Mouse (Mus musculus) left cerebral cortex, adult 8-10 months (tissue): ENCODE data around the gene Skap2. TPM values are rescaled to one million over a fixed set of nuclear protein-coding genes. Genes with fewer than 3 reads are reported as not detected.

Source experiments
- DNase-seq, 2 experiments: peaks; one replicate each; pipeline ENCODE4 v3.0.0; 2022; ENCODE audit warnings: low spot score in 2 of 2
- total RNA-seq, 4 experiments: library from RNA; stranded (reverse); gene quantifications; 2 replicates each; pipeline ENCODE4 v1.2.4; 2022

Skap2 gene
- total RNA-seq, 4 experiments from 2014 or later, result 14.0 to 20.9 (median 18.5) TPM

DNA sequence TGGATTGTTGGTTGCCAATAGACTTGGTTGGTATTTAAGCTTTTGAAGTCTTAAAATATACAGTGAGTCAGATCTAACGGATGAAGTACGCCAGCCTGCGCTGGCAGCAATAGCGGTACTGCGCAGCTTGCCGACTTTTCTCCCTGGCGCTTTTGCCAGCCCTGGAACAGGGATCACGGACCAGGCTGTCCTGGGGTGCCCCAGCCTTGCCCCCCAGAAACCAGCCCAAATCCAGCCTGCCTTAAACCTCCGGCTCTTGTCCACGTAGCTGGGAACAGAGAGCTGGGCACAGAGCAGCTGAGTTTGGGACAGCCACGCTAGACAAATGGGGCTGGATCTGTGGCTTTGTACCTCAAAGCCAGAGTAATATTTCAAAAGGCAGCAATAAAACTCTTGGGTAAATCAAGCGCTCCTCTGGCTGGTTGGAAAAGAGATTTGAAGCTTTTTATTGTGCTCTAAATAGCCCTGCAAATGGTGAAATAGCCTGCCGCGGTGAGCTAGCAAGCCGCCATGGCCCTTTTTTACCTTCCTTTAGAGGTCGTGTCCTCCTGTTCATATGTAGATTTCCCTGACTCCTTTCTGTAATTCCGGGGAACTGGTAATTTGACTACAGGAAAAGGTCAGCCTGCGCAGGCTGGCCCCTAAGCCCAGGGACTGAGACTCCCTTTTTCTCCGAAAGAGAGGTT is 6.2 kb downstream of the Skap2 start:
- DNase-seq, result peak; percentile 7 to 39

DNA sequence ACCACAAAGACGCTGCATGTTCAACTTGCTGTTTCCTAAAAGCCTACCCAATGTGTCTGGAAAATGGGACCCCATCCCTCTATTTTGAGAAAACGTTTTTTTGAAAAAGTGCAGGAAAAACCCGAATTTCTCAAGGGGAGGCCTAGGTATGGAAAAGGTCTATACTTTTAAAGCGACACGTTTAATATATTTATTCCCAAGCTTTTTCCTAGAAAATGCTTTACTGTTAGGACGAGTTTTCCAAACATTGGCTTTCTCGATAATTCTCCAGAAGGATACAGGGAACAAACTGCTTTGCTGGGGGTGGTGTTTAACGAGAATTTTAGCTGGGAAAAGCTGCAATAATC is 6.8 kb downstream of the Skap2 start:
- no peak for DNase-seq

DNA sequence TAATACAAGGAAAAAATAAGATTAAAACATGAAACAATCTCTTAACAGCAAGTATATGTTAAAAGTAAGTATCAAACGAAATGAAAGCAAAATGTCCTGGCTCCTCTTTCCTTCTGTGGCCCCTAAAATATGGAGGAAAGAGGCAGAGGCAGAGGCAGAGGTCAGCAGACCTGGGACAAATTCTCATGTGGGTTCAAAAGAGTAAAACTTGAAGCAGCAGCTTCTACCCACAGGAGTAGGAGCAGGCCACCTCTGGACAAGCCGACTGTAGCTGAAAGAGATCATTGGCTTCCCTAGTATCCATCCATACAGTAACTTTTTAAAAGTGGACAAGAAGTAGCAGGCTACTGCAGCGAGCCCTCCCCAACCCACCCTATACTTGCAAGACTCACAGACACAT is 7.4 kb downstream of the Skap2 start:
- DNase-seq, result no peak

DNA sequence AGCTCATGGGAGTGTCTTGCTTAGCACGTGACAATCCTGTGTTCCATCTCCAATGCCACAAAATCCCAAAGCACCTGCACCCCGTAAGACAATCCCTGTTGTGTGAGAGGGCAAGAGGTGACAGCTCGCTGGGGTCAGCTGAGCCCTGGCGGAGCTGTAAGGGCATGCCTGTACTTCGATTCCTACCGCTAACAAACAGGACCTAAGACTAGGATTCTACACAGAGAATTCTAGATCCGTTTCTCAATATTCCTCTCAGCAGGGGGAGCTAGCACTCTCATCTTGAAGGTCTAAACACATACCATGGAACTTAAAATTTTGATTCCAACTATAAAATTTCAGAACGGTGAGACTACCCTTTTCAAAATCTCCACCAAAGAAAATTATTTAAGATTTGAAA is 9.7 kb downstream of the Skap2 start:
- no peak for DNase-seq

DNA sequence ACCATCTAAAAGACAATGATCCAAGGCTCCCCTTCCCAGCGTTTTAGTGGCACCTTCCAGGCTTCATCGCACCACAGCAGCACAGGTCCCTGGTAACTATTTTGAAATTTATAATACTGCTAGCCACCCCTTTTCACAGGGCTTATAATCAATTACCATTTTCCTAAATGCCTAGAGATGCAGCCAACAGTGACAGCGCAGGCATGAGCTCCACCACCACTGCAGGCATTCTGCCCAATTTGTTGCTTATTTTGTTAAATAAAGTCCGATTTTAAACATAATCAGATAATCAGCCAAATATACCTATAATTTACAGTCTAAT is 13.2 kb downstream of the Skap2 start:
- DNase-seq, result no peak

DNA sequence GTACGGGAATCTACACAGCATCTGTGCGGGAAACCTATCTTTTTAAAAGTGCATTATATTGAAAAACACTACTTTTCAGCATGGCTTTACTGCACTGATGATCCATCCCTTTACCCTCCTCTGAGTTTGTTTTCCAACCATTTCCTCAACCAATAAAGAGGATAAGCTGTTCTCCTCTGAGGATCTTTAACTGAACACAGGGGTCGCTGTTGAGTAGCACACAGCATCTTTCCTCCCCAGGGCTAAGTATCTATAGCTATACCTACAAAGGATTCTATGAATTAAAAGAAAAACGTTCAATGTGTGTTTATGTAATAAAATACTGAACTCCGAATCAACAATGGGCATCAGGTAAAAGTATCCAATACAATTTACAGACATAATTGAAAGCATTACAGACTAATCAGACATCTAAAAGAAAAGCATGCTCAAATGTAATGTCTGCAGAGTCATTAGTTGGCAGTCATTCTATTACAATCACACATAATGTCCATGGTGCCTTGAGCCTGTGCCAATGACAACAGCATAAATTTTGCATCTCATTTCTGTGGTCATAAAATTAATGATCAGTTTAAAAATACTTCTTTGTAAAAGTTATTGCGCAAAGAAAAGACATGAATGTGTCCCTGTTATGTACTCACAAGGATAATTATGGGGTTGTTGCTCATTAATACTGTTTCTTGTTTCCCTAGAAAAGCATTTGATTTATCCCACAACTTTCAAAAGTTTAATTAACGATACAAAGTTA is 13.8 kb downstream of the Skap2 start:
- DNase-seq, result no peak

DNA sequence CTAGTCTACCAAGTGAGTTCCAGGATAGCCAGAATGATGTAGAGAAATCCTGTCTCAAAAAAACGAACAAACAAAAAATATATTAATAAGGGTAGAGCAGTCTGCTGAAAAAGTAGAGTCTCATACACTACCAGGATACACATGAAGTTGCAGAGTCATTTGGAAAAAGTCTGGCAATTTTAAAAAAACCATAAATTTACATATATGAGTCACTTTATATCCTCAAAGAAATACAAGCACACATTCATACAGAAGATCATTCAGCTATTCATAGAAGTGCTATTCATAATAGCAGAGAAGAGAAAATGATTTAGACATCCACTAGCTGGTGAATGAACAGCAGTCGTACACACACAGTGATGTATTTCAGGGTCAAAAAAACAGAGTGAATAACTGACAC is 24.4 kb downstream of the Skap2 start:
- DNase-seq, result no peak

DNA sequence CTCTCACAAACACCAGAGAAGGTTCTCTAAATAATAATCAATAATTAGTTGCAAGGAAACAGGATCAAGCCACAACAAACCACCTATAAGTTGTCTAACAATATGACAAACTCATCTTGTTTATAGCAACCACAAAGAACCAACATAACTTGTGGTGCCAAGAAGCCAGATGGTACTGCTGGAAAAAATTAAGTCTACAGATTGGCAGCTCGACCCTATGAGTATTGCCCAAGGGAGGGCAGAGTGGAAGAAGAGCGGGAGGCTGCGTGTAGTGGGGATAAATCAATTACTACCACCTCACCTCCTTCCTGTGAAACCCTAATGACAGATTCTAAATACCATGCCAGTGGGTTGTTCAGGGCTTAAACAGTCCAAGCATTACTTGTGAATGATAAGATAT is 34.7 kb downstream of the Skap2 start:
- DNase-seq, result no peak

DNA sequence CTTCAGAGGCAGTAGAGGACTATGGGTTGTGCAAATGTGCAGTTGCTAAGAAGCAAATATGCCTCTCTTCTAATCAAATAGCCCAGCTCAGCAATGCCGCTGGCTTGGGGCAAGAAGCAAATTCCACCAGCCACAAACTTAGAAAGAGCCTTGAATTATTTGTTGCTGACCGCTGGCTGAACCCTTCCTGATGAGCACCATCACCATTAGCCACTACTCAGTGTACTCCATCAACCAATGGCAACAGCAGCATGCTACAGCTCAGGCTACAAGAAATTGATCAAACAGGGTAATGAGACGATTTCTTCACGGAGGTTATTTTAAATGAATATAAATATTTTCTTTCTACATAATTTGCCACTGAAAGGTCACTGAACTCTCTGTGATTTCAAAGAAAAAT is 36.6 kb downstream of the Skap2 start:
- DNase-seq, result no peak

DNA sequence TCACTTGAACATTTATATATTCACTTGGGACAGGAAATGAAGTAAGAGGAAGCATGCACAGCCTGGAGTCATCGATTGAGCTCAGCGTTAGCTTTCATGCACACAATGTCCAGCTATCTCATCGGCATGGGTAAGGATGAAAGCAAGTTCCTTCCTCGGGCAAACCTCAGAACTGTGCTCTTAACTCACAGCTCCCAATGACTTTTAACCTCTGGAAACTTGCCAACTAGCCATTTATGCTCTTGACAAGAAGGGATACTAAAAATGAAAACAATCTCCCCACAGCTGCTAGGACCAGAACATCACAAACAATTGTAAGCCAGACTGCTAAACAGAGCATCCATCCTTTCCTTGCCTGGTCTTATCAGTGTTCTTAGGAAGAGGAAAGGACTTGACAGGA is 53.4 kb downstream of the Skap2 start:
- DNase-seq, result no peak

DNA sequence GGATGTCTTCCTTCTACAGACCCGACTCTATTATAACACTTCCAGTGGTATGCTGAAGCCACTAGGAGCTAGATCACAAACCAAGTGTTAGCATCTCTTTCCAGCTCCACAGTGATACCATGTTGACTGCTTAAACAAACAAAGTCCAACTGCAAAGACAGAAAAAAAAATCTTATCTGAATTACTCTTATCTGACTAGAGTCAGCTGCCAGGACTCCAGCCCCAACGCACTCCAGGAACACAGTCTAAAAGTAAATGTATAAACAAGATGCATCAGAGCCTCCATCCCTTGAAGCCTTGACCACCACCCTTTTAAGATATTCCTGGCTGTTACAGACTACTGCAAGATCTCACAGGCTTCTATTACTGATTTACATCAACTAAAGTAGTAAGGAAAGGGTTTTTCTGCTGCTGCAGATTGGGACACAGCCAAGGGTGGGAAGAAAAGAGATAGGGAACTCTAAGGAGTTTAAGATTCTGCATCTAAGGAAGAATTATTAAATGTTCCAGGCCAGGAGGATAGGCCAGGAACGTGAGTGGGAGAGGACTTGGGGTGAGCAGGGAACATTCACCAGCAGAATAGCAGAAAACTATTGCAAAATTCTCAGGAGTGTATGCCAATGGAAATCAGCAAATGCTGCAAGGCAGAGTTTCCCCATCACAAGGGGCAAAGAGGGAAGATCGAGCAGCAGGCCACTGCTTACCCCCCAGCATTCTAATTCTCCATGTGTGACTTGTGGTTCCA is 56.1 kb downstream of the Skap2 start:
- no peak for DNase-seq

DNA sequence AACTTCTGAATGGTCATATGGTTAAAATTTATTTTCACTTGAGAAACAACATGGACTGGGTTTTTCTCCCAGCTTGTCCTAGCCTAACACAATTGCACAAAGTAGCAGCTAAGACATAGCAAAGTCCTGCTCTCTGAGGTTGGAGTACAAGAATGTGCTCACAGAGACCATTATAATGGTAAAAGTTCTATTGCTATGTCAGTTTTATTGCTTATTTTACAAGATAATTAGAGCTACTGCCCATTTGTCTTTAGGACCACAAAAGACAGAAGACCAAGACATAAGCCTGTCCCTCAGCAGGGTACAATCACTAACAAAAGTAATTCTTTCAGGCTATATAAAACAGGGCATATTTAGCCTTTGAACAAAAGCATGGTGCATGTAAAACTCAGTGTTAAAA is 64.7 kb downstream of the Skap2 start:
- no peak for DNase-seq

DNA sequence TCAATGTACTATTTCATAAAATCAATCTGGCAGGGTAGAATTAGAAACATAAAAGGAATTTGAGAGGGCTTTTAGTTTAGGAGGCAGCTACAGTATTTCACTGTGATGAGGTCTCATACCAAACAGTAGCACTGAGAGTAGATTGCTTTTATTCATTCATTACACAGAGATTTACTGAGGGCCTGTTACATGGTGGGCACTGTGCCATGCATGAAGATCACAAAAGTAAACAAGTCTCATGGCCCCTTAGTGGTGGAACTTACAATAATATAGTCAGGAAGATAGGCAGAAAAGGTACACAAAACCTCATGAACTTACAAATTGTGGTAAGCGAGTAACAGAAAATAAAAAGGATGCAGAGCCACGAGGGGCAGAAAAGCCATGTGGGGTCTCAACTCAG is 67.4 kb downstream of the Skap2 start:
- no peak for DNase-seq

DNA sequence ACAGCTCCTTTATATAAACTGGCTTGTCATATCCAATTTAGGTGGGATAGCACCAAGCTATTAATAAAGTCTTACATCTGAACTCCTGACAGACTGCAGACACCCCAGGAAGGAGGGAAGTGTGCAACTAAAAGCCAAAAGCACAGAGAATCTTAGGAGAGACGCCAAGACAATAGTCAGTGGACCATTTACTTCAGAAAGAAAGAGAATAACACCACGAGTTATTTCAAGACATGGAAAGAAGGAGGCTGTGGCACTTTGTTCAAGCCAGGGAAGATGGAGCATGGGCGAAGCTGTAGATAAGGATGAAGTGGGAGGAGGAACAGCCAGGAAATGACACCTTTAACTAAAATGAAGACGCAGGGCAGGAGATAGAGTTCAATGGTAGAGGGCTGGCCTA is 78.4 kb downstream of the Skap2 start:
- no peak for DNase-seq

DNA sequence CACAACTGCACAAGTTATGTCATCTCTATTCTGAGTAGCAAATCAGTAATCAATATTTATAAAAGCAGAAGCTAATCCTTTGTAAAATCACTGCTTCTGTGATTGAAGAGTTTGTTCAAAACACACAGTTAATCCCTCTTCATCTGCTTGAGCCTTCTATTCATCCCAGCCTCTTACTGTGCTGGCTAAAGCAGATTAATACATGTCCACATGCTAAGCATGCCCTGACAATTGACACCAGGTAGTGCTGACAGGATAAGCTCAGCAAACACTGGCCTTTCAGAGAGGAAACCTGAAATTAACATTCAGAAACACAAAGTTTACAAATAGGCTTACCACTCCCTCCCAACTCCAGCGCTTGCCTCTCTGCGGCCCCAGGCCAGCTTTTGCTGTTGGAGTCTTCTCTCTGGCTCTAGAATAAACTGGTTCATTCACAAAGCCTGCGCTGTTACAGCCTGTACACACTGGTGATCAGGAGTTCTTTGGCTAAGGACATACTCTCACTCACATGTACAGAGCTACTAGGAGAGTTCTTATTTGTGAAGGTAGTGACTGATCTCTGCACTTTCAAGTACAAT is 79.2 kb downstream of the Skap2 start:
- no peak for DNase-seq

DNA sequence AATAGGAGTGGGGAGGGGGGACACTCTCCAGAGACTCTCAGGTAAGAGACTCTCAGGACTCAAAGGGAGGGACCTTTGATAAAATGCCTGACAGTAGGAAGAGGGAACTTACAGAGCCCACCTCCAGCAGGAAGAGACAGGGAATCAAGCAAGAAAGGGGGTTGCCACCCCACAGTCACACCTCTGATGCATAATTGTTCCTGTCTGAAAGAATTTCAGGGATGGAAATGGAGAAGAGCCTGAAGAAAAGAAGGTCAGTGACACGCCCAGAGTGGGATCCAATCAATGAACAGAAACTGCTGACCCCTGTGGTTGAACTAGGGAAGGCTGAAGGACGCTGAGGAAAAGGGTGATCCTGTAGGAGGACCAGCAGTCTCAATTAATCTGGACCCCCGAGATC is 85.2 kb downstream of the Skap2 start:
- DNase-seq, result no peak

DNA sequence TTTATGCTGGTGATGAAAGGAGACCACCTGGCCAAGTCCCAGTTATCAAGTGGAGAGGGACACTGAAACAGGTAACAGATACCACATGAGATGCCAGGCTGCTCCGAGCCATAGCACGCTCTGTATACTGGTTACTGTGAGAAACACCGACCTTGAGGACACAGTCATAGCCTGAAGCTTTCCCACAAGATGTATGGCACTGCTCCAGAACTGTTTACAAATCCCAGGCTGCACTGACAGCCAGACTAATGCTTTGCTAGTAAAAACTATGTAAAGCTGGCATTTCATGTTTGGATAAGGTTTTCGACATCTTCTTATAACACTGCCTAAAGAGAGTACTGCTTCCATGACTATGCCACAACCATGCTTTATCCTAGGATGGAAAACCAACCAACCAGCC is 90.5 kb downstream of the Skap2 start:
- no peak for DNase-seq

DNA sequence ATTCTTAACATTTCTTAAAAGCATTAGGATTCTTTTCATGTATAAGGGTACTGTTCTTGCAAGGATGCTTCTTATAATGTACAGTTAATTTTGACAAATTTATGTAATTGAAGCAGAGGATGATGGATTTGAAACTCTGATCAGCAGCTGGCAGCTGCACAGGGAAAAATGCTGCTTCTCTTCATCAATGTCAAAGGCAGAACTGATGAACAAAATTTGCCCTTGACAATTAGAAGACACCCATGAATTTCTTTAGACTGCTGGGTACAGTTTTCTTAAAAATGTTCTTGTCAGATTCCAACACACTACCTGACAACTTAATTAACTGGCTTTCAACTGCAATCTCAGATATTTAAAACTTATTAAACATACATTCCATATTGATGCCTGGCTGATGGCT is 103.9 kb downstream of the Skap2 start:
- DNase-seq, result no peak

DNA sequence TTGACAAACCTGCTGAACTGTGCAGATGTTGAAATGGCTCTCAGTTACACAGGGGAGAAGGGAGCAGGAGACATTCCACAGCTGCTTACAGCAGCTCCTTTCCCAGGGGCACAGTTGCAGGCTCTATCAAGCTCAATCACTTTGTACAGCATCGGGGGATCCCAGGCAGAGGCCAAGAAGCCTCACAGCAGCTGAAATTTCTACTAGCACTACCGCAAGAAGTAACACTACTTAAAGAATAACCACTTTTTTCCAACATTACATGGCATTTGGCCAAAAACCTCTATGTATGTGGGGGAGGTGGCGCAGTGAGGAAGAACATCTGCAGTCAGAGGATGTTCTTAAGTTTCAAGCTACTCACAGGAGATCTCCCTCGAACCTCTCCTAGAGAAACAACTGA is 106.7 kb downstream of the Skap2 start:
- no peak for DNase-seq

DNA sequence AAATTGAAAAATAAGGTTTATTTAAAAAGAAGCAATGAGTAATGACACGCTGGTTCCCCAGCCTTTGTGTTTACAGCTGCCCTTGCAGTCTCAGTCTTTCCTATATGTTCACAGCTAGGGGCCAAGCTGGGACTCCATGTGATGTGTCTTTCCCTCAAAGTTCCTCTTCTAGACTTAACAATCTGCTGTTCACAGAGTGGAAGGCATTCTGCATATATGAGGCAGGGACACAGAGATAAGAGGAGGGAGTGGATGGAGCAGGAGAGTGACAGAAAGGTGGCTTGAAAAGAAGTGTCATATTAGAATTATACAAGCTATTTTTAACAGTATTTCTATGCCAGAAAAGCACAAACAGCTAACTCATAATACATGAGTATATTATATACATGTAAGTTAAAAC is 110.8 kb downstream of the Skap2 start:
- no peak for DNase-seq

DNA sequence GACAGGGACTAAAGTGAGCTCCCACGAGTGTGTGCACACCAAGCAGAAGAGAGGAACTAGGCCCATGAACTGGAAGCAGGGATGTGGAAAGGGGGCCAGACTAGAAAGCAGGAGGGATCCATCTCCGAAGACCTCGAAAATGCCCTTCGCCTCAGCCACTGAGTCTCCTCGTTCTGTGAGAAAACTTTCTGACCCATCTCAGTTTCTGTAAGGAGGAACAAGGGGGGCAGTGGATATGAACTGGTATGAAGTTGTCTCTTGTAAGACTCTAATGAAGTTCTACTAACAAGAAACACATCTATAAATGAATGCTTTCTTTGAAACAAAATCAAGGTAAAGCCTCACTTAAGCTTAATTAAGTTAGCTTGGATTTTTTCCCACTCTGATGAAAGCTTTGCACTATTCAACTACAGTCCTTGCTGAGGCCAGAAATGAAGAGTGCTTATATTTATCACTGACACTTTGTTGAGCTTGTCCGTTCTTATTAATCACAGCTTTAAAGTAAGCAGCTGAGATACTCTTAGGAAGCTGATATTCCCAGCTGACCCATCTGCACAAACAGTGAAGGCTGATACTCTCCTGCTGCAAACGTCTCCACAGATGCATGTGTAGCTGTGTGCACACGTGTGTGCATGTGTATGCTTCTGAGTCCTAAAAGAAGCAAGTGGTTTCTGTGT is 113.9 kb downstream of the Skap2 start:
- no peak for DNase-seq

DNA sequence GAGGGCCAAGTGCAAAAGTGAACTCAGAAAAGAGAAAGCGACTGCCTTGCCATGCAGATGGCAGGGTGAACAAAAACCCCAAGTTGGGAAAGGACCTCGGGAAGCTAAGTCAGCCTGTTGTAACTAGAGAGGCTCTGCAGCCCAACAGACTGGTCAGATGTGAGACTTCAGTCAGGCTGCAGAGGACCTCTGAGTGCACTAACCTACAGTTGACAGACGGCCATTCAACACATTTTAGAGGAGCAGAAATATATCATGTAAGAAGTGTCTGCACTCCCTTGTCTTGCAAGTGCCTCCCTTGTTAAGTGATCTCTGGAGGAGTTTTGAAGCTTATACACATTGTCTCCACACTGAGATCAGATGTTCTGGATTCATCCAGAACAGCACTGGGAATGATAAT is 116.6 kb downstream of the Skap2 start:
- no peak for DNase-seq
